In genomic region chr13:109230335-109230987, GRCm38 (mm10) we compare ENCODE assay signal across 11 mouse cellular contexts.
DNase-seq lines count a peak whose midpoint lies in the region; ATAC-seq and TF ChIP-seq lines count a peak whose summit lies in the region.
"Had no signal": no experiment of that assay in that cellular context is flagged by ENCODE, and none has a peak within 500 bp of the region (broad histone marks: within the 10 kb centered on the region; RNA-seq: fewer than 3 reads in every experiment).

No protein-coding gene starts in this region.

- peak; percentile 51; the same call in 1 of the 2 replicates for ATAC-seq in lung, embryonic 14.5 days (ENCODE audit: insufficient read depth)
- ATAC-seq in limb, embryonic 14.5 days (ENCODE audit: low FRiP score, low read depth), result peak; percentile 54; the same call in 1 of the 2 replicates
- no peak for ATAC-seq in hindbrain, embryonic 13.5 days (ENCODE audit: low FRiP score)

- no peak for TF ChIP-seq POLR2A in limb, embryonic 14.5 days (IDR thresholded peaks at IDR 0.05; ENCODE audit: borderline replicate concordance, extremely low read depth, insufficient read depth, insufficient read length)

- H3K4me1 ChIP-seq in lung, embryonic 14.5 days (ENCODE audit: insufficient read depth), result peaks cover 7% of the 10 kb centered on the region; the same call in 1 of the 2 replicates
- peaks cover 19% of the 10 kb centered on the region for H3K4me1 ChIP-seq in limb, embryonic 14.5 days (ENCODE audit: control insufficient read depth, insufficient read depth, low read length)
- peaks cover 12% of the 10 kb centered on the region for H3K4me1 ChIP-seq in hindbrain, embryonic 13.5 days (replicated peaks)

- H3K9me3 ChIP-seq in lung, embryonic 14.5 days (ENCODE audit: low read depth, low read length), result no peaks in the 10 kb centered on the region
- H3K9me3 ChIP-seq in limb, embryonic 14.5 days (ENCODE audit: control insufficient read depth, low read length), result no peaks in the 10 kb centered on the region
- no peaks in the 10 kb centered on the region for H3K9me3 ChIP-seq in hindbrain, embryonic 13.5 days
- H3K9me3 ChIP-seq: hindbrain, embryonic 15.5 days; neural tube, embryonic 13.5 days had no signal

- H3K9ac ChIP-seq in lung, embryonic 14.5 days, result no peak overlapping the region
- no peak overlapping the region for H3K9ac ChIP-seq in limb, embryonic 14.5 days (ENCODE audit: low read depth, low read length, severe bottlenecking)
- H3K9ac ChIP-seq in hindbrain, embryonic 13.5 days, result no peak overlapping the region
- H3K9ac ChIP-seq: hindbrain, embryonic 15.5 days; neural tube, embryonic 13.5 days had no signal

- TF ChIP-seq CTCF in lung, embryonic 14.5 days (IDR thresholded peaks at IDR 0.05; ENCODE audit: low read depth), result no peak

- 40% methylated on average over 13 of the region's 13 CpGs for WGBS in lung, embryonic 14.5 days
- WGBS in limb, embryonic 14.5 days, result 36% methylated on average over 13 of the region's 13 CpGs
- 63% methylated on average over 13 of the region's 13 CpGs for WGBS in hindbrain, embryonic 13.5 days

- DNase-seq in lung, embryonic 14.5 days, result peak; percentile 78
- DNase-seq in lung, postnatal 14 days, result no peak
- peak; percentile 73 for DNase-seq in T-cell, adult 2 months (ENCODE audit: low spot score)
- DNase-seq in limb, embryonic 14.5 days (ENCODE audit: low spot score), result no peak
- peak; percentile 74 for DNase-seq in retina, postnatal 1 day
- no peak for DNase-seq in left cerebral cortex, postnatal 10 days (ENCODE audit: extremely low spot score in 1 of 2, low spot score in 2 of 2)
- DNase-seq in cerebellum, postnatal 14 days, result no peak
- DNase-seq: adrenal gland, postnatal 14 days had no signal

- H3K36me3 ChIP-seq in lung, embryonic 14.5 days (ENCODE audit: insufficient read depth), result no peaks in the 10 kb centered on the region
- H3K36me3 ChIP-seq in limb, embryonic 14.5 days (ENCODE audit: control insufficient read depth, insufficient read depth, low read length), result no peaks in the 10 kb centered on the region
- H3K36me3 ChIP-seq in hindbrain, embryonic 13.5 days, result no peaks in the 10 kb centered on the region
- H3K36me3 ChIP-seq: hindbrain, embryonic 15.5 days; neural tube, embryonic 13.5 days had no signal

- intact Hi-C loops in left cerebral cortex, postnatal 10 days (cut with DNase I), result loop anchor here (5.0 kb wide), 2 partner anchors 112 to 317 kb away; no protein-coding TSS in a partner anchor

- no peaks in the 10 kb centered on the region for H3K27me3 ChIP-seq in lung, embryonic 14.5 days (ENCODE audit: insufficient read depth, low read length)
- no peaks in the 10 kb centered on the region for H3K27me3 ChIP-seq in limb, embryonic 14.5 days (ENCODE audit: control insufficient read depth, insufficient read depth, low read length)
- H3K27me3 ChIP-seq in hindbrain, embryonic 13.5 days, result no peaks in the 10 kb centered on the region
- H3K27me3 ChIP-seq: hindbrain, embryonic 15.5 days; neural tube, embryonic 13.5 days had no signal

- H3K27ac ChIP-seq in lung, embryonic 14.5 days (ENCODE audit: low read depth), result no peak overlapping the region
- H3K27ac ChIP-seq in limb, embryonic 14.5 days (replicated peaks; ENCODE audit: low read depth, low read length), result no peak overlapping the region
- H3K27ac ChIP-seq in hindbrain, embryonic 13.5 days, result no peak overlapping the region
- H3K27ac ChIP-seq: hindbrain, embryonic 15.5 days; neural tube, embryonic 13.5 days had no signal

- peak overlapping the region; percentile 67 for H3K4me2 ChIP-seq in lung, embryonic 14.5 days
- no peak overlapping the region for H3K4me2 ChIP-seq in limb, embryonic 14.5 days (replicated peaks; ENCODE audit: low read depth, low read length, severe bottlenecking)
- no peak overlapping the region for H3K4me2 ChIP-seq in hindbrain, embryonic 13.5 days
- H3K4me2 ChIP-seq: neural tube, embryonic 13.5 days had no signal

- H3K4me3 ChIP-seq in lung, embryonic 14.5 days (ENCODE audit: low read depth, low read length), result no peak overlapping the region
- no peak overlapping the region for H3K4me3 ChIP-seq in limb, embryonic 14.5 days (replicated peaks; ENCODE audit: low read length)
- no peak overlapping the region for H3K4me3 ChIP-seq in hindbrain, embryonic 13.5 days
- H3K4me3 ChIP-seq: hindbrain, embryonic 15.5 days; neural tube, embryonic 13.5 days had no signal

Comparison
In these comparisons a context has a peak if more than half of its experiments do, and no peak if none do; other contexts are left out.
1. DNase-seq: peak in lung, embryonic 14.5 days (single experiment), T-cell, adult 2 months (single experiment) and retina, postnatal 1 day (single experiment); none in lung, postnatal 14 days (single experiment), limb, embryonic 14.5 days (single experiment), left cerebral cortex, postnatal 10 days (0 of 2) and cerebellum, postnatal 14 days (0 of 2).